Mouse (Mus musculus) bone marrow, adult 2 months (tissue): Measurements from ENCODE around the gene Cmtm1. TPM values are rescaled to one million over a fixed set of nuclear protein-coding genes. Genes with fewer than 3 reads are reported as not detected.

Experiments used
- H3K27ac ChIP-seq: fragments of 200-500 bp; 2 replicates; pipeline ENCODE4 v1.5.1; 2012; ENCODE audit warnings: low read depth, mild to moderate bottlenecking, control low read depth, inconsistent platforms, low read length; ENCODE audit not compliant: control insufficient read depth, poor library complexity, insufficient read depth
- H3K4me1 ChIP-seq: fragments of 200-500 bp; 2 replicates; pipeline ENCODE4 v1.6.1; 2011; ENCODE audit warnings: low read length; ENCODE audit not compliant: control insufficient read depth, insufficient read depth
- H3K4me3 ChIP-seq: fragments of 200-500 bp; replicated peaks from 2 replicates; pipeline ENCODE3; 2011; ENCODE audit warnings: mild to moderate bottlenecking, low read depth, low read length, control low read depth; ENCODE audit not compliant: control insufficient read depth
- CTCF ChIP-seq: fragments of 200-500 bp; IDR thresholded peaks from 2 replicates; pipeline ENCODE4 v1.5.1; 2011; ENCODE audit warnings: low read length, control low read depth; ENCODE audit not compliant: control insufficient read depth, insufficient read depth
- POLR2A ChIP-seq: fragments of 200-500 bp; IDR thresholded peaks from 2 replicates; pipeline ENCODE4 v1.6.1; 2011; ENCODE audit warnings: low read depth, mild to moderate bottlenecking, control low read depth, low read length, borderline replicate concordance; ENCODE audit not compliant: control insufficient read depth
- WGBS: fragments of 180-500 bp; shearing (Covaris S2); methylation state at CpG from one replicate; pipeline ENCODE4 v1.1.7; 2018; 5-methylcytosine and 5-hydroxymethylcytosine counted together
- polyA plus RNA-seq: library from polyadenylated mRNA; stranded (reverse); fragments of >200 nt; gene quantifications from 2 replicates; pipeline ENCODE4 v1.2.4, GENCODE M21; 2011; ENCODE audit warnings: low replicate concordance; ENCODE audit not compliant: missing spikeins, insufficient read depth, insufficient read length

The Cmtm1 gene
- polyA plus RNA-seq, 1 experiment: 2.2 TPM

GRCm38 (mm10) chr8:104249442-104249996 lies 60.4 kb downstream of the Cmtm1 start:
- no peak overlapping the region for H3K4me3 ChIP-seq
- TF ChIP-seq CTCF (no peak), POLR2A (no peak)
- 72% methylated on average over 7 of the region's 7 CpGs for WGBS
- H3K4me1 ChIP-seq: peaks cover 5% of the 10 kb centered on the region; the same call in 1 of the 2 replicates
- H3K27ac ChIP-seq: peak overlapping the region; percentile 19; the same call in 1 of the 2 replicates

DNA sequence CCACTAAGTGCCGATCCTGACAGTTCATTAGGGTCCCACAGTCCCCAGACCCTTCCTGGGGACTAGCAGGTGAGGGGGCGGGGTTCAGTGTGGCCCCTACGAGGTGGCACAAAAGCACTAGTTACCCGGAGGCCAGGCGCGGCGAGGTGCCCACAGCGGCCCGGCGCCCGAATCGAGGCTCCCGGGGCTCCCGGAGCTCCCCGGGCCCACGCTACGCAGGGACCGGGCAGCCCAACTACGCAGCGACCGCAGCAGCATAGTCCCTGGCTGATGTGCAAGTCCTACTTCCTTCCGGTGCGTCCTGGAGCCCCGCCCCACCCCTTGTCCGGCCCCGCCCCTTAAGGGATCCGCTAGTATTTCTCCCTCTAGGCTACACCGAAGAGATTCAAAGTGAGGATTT lies 61.7 kb downstream of the Cmtm1 start, which contains the start of gene Tk2:
Tk2 (minus strand) TSS at position 283 of the 400 bp plus-strand sequence.
- WGBS: under 1% methylated on average over 28 of the region's 28 CpGs
- peak within 1 kb of the TSS; percentile 73 for H3K4me3 ChIP-seq
- TF ChIP-seq CTCF: no peak
- peak; percentile 94 for TF ChIP-seq POLR2A
- H3K4me1 ChIP-seq: peaks cover 5% of the 10 kb centered on the region; the same call in 1 of the 2 replicates
- H3K27ac ChIP-seq: peak within 1 kb of the TSS; percentile 96

GRCm38 (mm10) chr8:104247908-104248275 lies 62.1 kb downstream of the Cmtm1 start:
- TF ChIP-seq CTCF: no peak
- no peak for TF ChIP-seq POLR2A
- Histone ChIP-seq H3K4me3 (peak overlapping the region; percentile 73), H3K27ac (peak overlapping the region; percentile 96), H3K4me1 (peaks cover 5% of the 10 kb centered on the region; the same call in 1 of the 2 replicates)
- 2% methylated on average over 11 of the region's 11 CpGs for WGBS

GRCm38 (mm10) chr8:104247054-104247907 lies 62.7 kb downstream of the Cmtm1 start:
- H3K4me1 ChIP-seq: peaks cover 5% of the 10 kb centered on the region; the same call in 1 of the 2 replicates
- TF ChIP-seq CTCF (no peak), POLR2A (no peak)
- peak overlapping the region; percentile 96 for H3K27ac ChIP-seq
- 5% methylated on average over 22 of the region's 22 CpGs for WGBS
- H3K4me3 ChIP-seq: peak overlapping the region; percentile 73

- Histone ChIP-seq H3K4me3 (no peak overlapping the region), H3K27ac (peak overlapping the region; percentile 80), H3K4me1 (peaks cover 5% of the 10 kb centered on the region; the same call in 1 of the 2 replicates)
- no peak for TF ChIP-seq CTCF
- no peak for TF ChIP-seq POLR2A
- WGBS: 47% methylated on average over 4 of the region's 4 CpGs
These were observed 63.3 kb downstream of the Cmtm1 start for GRCm38 (mm10) chr8:104246621-104247020.

Other genes with a start within 250 kb of the Cmtm1 start
- 1.00 and 2.2 TPM in 2 replicates for gene Cdh5, start 208.5 kb downstream of the Cmtm1 start, polyA plus RNA-seq
- 0.54 and 2.6 TPM in 2 replicates for gene Bean1, start 139.7 kb downstream of the Cmtm1 start, polyA plus RNA-seq
- gene Tk2, start 61.6 kb downstream of the Cmtm1 start, polyA plus RNA-seq: 14.5 and 32.7 TPM in 2 replicates
- gene Cklf, start 59.3 kb downstream of the Cmtm1 start, polyA plus RNA-seq: 12.0 and 63.8 TPM in 2 replicates
- gene Cmtm2a, start 17.0 kb downstream of the Cmtm1 start, polyA plus RNA-seq: not detected in 2 replicates
- gene Gm45711, start 64 bp downstream of the Cmtm1 start, polyA plus RNA-seq: not detected in 2 replicates
- not detected in 2 replicates for gene Gm11020, start 11.4 kb upstream of the Cmtm1 start, polyA plus RNA-seq
- gene Cmtm2b, start 12.1 kb upstream of the Cmtm1 start, polyA plus RNA-seq: not detected in 2 replicates
- 21.4 and 22.8 TPM in 2 replicates for gene Cmtm3, start 29.3 kb upstream of the Cmtm1 start, polyA plus RNA-seq
- 0.50 and 2.4 TPM in 2 replicates for gene Cmtm4, start 85.7 kb upstream of the Cmtm1 start, polyA plus RNA-seq
- 25.4 and 28.5 TPM in 2 replicates for gene Dync1li2, start 132.9 kb upstream of the Cmtm1 start, polyA plus RNA-seq
- not detected in 2 replicates for gene Terb1, start 199.8 kb upstream of the Cmtm1 start, polyA plus RNA-seq
- 20.9 and 36.7 TPM in 2 replicates for gene Nae1, start 224.5 kb upstream of the Cmtm1 start, polyA plus RNA-seq
- 0.90 and 1.4 TPM in 2 replicates for gene Car7, start 224.5 kb upstream of the Cmtm1 start, polyA plus RNA-seq